Mouse (Mus musculus) ovary, postnatal 10 days (tissue): ENCODE results near the gene Pgk1.
"Not testable (repeated sequence)": the region's sequence is repeated elsewhere in the genome, so short reads cannot be mapped to it uniquely, and the experiment has no call there.

ENCODE experiments used
- DNase-seq: peaks from one replicate; pipeline ENCODE4 v3.0.0; 2022; ENCODE audit warnings: low spot score

Pgk1 gene

DNA sequence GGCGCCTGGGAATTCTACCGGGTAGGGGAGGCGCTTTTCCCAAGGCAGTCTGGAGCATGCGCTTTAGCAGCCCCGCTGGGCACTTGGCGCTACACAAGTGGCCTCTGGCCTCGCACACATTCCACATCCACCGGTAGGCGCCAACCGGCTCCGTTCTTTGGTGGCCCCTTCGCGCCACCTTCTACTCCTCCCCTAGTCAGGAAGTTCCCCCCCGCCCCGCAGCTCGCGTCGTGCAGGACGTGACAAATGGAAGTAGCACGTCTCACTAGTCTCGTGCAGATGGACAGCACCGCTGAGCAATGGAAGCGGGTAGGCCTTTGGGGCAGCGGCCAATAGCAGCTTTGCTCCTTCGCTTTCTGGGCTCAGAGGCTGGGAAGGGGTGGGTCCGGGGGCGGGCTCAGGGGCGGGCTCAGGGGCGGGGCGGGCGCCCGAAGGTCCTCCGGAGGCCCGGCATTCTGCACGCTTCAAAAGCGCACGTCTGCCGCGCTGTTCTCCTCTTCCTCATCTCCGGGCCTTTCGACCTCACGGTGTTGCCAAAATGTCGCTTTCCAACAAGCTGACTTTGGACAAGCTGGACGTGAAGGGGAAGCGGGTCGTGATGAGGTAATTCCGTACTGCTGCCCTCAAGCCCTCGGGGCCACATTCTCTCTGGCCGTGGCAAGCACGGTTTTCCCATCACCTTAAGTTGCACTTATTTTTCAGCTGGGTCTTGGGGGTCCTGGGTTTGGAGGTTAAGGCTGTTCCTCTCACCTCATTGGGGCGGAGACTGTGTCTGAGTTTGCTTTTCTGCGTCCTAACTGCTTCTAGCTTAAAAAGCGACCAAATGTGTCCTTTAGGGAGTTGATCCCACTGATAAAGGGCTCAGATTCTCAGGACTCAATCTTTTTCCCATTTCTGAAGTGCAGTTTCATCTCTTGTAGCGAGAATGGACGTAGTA lies at the start of gene Pgk1:
TSS of gene Pgk1 (plus strand) at position 388 of the 937 bp plus-strand sequence.
- DNase-seq: peak; percentile 29

DNA sequence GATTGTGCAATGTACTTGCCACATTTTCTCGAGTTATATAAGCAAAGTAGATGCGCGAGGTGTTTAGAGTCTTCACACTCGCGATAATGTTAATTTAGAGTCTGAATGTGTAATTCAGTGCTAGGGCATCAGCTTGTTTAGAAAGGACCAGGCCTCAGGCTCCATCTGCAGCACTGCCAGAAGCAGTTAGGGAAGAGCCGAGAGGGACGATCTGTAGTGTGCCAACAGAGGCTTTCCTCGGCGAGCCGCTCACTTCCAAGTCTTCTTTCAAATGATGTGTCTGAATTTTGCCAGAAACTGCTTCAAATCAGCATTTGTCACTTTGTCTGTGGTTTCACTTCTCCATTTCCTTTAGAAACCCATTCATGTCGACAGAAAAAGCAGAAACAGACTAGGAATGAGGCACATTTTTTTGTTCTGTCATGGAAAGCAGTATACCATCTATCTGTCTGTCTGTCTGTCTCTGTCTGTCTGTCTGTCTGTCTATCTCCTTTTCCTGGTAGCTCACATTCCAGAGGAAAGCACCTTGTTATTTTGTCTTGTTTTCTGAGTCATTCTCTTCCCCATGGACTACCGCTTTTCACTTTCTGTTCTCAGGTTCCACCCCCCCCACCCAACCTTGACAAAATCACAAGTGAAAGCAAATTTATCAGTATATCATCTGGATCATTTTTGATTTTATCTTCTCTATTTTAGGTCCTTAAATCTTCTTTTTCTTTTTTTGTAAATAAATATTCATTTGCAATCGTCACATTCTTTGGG lies 47.4 kb upstream of the Pgk1 start:
- DNase-seq: no peak

DNA sequence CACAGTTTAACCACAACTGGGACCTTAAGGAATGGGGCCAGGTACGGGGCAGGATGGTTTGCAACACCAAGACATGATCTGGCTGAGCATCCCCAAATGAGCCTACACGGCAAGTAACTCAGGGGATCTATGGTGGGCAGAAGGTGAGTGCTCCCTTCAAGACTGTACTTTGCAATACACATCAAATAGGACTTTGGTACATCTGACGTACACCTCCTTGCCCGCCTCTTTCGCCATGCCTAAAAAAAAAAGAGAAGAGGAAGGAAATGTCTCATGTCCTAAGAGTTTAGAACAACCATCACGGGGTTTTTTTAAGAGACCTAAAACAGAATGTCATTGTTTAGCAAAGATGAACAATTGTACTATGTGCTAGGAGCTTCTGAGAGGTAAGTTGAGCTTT lies 44.0 kb upstream of the Pgk1 start, which contains the start of gene Tlr13:
TSS of gene Tlr13 (plus strand) at position 269 of the 400 bp plus-strand sequence.
- no peak for DNase-seq

DNA sequence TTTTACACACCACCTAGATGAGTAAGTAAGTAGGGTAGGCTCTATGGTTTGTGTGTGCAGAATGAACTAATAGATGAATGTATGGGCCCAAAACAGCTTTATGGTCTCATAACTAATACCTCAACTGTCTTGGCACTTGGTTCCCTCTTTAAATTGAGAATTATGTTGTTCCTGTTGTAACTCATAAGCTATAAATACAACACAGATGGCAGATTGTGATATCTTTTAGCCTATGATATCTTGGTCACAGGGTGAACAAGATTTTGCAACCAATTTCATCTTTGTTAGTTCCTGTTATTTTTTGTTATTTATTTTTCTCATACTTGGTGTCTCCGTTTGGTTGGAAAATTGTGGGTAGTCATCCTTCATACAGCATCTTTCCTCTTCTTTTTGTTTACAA lies 38.7 kb upstream of the Pgk1 start:
- DNase-seq: no peak

DNA sequence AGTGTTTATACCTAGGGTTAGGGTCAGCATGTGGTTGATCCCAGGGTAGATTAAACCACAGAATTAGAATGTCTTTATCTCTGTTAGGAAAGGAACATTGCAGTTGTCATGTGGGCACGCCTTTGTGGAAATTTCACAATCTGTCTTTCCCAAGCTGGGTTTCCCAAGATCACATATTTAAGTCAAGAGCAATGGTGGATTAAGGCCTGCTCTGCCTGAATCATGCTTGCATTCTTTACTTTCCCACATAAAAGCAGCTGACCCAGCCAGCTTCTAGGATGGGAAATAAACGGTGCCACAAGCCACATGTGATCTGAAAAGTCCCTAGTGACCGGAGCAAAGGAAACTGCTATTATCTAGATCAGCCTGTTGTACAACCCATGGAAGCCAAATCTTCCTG lies 37.4 kb upstream of the Pgk1 start:
- no peak for DNase-seq

DNA sequence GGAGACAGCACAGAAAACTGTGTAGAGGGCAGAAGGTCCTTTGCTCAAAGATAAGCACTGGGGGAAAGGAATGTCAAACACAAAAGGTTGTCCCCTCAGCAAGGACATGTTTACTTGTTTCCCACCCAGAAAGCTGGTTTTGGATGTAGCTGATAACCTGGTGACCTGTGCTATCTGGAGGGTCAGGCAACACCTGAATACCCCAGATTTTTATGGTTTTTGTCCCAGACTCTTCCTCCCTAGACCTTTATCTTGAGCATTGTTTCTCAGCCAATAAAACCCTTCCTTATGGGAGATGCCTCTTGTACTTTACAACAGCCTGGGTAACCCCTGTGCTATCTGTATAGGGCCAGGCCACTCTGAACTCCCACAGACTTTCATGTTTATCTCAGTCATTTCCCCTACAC lies 32.7 kb upstream of the Pgk1 start:
- DNase-seq: no peak

DNA sequence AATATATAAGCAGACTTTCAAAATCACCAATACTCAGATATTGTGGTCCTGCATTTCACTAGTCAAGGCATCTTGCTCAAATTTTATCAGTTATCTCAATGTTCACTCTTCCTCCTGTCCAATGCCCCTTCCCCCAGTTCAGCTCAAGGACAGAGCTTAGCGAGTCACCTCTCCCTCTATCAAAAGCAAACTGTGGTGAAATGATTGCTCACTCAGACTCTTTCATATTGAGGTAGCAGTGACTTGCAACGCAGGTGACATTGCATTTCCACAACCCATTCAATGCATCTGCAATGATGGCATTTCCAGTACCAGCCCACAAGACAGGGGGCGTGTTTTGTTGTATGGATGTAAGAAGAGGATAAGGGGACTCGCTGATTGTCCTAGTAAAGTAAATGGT lies 31.0 kb upstream of the Pgk1 start:
- DNase-seq: no peak

DNA sequence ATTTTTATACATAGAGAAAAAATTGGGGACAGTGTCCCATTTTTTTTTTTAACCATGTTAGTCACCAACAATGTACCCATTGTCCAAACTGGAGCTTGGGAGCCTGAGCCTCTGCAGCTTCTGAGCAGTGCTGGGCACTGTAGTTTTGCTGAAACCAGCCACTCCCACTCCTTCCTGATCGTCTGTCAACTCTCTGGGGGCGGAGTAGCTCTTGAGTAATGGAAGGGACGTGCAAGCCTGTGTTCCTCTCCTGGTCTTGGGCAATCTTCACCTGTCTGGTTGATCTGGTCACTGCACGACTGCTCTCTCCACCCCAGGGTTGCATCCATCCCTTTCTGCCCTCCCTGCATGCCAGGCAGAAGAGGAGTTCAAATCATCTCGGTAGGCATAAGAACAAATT lies 22.9 kb upstream of the Pgk1 start:
- no peak for DNase-seq

DNA sequence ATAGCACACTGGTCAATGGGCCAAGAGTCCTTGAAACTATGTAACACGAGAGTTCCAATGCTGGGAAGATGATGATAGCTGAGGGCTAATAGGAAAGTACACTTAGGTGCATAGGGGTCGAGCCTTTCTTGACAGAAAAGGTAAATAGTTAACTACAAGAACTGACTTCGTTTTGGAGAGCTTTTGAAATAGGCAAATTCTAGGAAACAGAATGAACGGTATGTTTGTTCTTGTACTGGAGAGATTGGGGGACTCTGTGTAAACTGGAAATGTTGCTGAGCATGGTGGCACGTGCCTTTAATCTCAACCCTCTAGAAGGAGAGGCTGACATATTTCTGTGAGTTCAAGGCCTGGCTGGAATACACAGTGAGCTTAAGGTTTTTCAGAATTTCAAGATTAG lies 22.3 kb upstream of the Pgk1 start:
- DNase-seq: no peak

DNA sequence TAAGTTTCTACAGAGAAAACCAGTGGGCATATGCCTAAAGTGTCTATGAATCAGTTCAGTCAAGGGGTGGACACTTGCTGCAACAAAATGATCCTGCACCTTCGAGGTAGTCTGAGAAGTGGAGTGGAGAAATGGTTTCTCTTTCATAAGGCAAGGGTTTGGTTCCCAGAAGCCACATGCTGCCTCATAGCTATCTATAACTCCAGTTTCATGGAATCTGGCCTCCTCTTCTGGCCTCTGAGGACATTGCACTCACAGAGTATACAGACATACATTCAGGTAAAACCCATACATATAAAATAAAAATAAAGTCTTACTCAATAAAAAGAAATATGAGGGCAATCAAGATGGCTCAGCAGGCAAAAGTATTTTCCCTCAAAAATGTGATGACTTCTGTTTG lies 21.8 kb upstream of the Pgk1 start:
- no peak for DNase-seq

DNA sequence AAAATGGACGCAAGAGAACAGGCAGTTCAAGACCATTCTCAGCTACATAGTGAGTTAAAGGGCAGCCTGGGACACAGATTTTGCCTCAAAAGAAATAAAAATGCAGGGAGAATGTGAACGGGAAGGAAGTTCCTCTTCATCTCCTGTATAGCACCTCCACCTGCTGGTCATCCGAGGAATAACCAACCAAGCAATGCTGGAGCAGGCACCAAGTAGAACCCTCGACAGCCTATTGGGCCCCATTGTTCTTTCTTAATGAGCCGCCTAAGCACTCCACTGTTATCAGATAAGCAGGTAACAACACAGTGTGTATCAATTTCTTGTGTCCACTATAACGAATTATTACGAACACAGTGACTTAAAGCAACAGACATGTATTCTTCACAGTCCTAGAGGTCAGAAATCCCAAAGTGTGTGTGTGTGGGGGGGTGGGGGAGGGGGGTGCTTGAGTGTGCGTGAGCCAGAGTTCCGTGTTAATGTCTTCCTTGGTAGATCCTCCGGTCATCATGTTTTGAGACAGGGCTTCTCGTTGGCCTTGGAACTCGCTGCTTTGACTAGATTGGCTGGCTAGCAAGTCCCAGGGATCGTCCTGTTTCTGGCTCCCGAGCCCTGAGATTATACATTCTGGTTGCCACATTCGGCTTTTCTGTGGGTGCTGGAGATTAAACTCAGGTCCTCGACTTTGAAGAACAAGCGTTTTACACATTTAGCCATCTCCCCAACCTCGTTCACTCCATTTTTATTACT lies 15.6 kb upstream of the Pgk1 start:
- DNase-seq: peak; percentile 19

DNA sequence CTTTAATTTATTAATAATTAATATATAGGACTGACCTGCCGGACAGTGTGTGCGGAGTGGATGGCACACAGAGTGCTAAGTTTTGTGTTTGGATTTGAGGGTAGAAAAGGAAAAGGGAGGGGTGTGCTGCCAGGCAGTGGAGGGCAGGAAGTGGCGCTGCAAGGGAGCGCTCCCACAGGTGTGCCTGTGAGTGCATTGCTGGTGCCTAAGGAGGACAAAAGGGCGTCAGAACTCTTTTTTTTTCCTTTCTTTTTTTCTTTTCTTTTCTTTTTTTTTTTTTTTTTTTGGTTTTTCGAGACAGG lies 15.1 kb upstream of the Pgk1 start:
- DNase-seq: no peak

DNA sequence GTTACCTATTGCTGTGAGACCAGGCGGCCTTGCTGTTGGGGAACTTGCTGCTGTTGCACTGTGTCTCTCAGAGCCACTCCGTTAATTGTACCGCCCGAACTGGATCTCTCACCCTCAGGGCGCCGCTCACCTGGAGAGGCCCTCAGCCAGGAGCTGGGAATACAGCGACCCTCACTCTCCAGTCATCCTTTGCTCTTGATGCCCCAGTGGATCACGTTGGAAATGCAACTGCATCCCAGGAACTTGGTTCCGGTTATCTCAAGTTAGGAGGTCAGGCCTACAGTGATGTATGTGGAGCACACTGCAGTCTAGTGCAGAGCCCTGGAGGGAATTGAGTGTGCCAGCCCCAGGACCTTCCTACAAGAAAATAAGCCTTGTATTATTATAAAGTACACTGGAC lies 10.6 kb upstream of the Pgk1 start:
- no peak for DNase-seq

DNA sequence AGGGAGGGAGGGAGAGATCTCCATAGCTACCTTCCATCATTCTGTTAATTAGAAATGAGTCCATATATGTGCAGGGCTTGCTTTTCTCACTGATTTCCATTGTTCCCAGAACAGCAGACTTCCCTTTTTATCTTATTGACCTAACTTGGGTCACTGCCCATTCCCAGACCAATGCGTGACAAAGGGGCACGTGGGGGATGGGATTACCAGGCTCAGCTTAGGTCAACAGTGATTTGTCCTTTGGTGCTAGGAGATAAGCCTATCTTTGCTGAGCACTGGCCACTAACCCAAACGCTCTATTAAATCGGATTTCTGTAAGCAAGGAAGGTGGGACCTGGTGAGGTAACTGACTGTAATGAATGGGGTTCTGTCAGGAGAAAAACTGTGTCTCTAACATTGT lies 2.6 kb upstream of the Pgk1 start:
- no peak for DNase-seq

DNA sequence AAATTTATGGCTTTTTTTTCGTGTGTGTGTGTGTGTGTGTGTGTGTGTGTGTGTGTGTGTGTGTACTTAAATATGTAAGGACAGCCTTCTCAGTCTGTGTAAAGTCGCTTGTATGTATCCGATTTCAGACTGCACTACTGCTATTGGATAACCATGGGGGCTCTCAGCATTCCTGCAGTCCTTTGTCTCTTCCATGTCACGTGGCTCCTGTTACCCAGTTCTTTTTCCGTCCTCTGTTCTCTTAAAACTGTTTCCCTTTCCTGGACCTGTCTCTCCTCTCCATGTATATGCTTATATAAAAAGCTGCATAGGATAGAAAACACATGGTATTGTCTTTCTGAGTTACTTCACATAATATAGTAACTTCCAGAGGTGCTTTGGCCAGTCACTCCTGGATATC lies 1.2 kb upstream of the Pgk1 start:
- DNase-seq: no peak

DNA sequence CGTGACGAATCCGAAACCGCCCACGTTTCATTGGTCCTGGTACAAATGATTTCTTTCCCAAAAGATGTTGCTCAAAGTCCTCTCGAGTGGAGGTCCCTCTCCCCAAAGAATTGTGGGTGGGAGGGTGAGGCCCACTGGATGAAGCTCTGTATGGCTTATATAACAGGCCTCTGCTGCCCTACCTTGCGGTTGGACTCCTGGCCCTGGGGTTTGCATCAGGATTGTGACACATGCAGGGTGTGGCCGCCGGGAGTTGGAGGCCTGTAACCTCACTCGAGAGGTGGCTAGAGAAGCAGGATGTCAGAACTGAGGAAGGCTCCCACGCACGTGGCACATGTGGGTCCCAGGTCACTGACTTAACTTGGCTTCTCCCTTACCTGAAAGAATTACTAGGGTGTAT lies 837 bp downstream of the Pgk1 start:
- DNase-seq: no peak

DNA sequence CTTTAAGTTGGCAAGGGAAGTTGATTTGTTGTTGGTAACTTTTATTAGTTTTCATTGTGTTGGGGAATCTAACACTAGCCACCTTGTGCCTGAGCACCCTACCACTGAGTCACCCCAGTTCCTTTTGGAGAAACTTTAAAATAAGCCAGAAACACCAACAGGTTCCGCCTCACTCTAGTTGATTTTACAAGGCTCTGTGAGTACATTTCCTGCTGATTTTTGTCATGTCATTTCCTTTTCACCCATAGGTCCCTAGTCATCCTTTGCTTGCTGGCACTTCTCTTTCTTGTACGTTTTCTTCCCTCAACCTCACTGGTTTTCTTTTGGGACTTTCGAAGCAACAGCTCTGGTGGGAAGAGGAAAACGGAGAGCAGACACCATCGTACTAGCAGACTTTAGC lies 2.5 kb downstream of the Pgk1 start:
- no peak for DNase-seq

DNA sequence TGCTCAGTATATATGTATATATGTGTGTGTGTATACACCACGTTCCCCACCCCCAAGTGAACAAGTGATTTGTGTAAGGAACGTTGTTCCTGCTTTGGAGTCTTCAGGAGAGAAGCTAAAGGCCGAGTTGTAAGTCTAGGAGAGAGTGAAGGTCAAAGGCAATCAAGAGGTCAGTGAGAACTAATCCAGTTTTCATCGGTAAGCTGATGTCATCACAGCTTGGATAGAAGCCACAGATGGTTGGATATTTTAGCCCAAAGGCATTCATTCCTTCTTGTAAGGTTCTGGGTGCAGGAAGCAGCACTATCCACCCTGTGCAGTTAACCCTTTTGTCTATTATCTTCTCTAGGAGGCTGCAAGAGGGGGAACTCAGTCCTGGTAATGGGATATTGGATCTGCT lies 3.2 kb downstream of the Pgk1 start:
- DNase-seq: no peak

DNA sequence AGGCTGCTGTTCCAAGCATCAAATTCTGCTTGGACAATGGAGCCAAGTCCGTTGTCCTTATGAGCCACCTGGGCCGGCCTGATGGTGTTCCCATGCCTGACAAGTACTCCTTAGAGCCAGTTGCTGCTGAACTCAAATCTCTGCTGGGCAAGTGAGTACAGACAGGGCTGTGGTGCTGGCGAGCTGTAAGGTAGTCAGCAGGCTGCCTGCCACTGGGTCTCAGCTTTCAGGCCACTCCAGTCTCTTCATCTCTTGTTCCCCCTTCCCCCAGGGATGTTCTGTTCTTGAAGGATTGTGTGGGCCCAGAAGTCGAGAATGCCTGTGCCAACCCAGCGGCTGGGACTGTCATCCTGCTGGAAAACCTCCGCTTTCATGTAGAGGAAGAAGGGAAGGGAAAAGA lies 7.5 kb downstream of the Pgk1 start:
- DNase-seq: not testable (repeated sequence)

DNA sequence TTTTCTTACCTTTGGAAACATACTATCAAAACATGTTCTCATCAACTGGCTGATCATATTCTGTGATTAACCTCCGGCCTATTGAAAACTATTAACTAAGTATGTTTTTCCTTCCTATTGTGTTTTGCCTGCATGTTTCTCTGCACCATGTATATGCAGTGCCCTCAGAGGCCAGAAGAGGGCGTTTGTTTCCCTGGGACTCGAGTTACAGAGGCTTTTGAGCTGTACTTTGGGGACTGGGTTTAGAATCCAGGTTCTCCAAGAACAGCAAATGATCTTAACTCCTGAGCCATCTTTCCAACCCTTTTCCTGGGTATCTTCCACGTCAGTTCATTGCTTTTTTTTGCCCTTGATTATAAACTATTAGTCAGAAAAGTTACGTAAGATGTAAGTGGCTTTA lies 10.4 kb downstream of the Pgk1 start:
- DNase-seq: no peak

DNA sequence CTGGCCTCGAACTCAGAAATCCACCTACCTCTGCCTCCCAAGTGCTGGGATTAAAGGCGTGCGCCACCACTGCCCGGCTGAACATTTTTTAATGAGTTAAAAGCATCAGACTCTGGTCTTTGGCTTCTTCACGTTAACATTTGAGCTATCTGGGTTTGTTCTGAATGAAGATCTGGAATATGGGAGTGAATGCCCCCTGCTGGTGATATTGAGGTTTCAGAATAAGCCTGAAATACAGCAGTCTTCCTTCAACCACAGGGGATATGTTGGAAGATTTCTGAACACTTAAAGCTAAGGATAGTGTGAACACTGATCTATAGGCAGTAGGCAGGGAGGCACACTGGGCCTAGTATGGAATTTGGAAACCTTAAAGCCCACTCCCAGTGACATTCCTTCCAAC lies 12.0 kb downstream of the Pgk1 start:
- no peak for DNase-seq

DNA sequence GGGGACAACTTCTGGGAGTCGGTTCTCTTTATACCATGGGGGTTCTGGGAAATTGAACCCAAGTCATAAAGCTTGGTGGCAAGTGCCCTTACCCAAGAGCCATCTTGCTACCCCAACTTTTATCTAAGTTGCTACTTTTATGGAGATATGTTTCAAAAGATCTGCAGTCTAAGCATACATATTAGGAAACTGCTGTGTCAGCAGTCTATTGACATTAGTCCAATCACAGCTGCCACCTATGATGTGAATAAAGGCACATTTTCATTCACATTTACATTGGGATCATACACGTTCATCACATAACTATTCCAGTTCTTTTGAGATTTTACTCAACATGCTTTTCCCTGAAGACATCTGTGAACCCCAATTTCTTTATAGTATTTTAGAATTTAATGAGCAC lies 22.2 kb downstream of the Pgk1 start:
- DNase-seq: no peak
